Mouse (Mus musculus) intestine, embryonic 14.5 days (tissue): Measurements from ENCODE around the gene Herc1. TPM values are rescaled to one million over a fixed set of nuclear protein-coding genes. Genes with fewer than 3 reads are reported as not detected.

ENCODE experiments used
- ATAC-seq: fragments of 200-750 bp; cut with Nextera tagmentation; replicated peaks from 2 replicates; pipeline ENCODE4 v1.8.0; 2017; ENCODE audit warnings: low read depth, moderate number of reproducible peaks, moderate TSS enrichment, moderate library complexity; ENCODE audit not compliant: low FRiP score, low TSS enrichment
- DNase-seq: peaks from one replicate; pipeline ENCODE4 v3.0.0-alpha.2; 2018; ENCODE audit warnings: low spot score
- H3K27ac ChIP-seq: fragments of 300-500 bp; sonication (generic); 2 replicates; pipeline ENCODE4 v1.5.1; 2014; ENCODE audit warnings: low read depth, mild to moderate bottlenecking, control low read depth
- H3K27me3 ChIP-seq: fragments of 300-500 bp; sonication (generic); replicated peaks from 2 replicates; pipeline ENCODE4 v1.6.1; 2014; ENCODE audit warnings: low read length, control low read depth; ENCODE audit not compliant: control insufficient read depth, insufficient read depth
- H3K36me3 ChIP-seq: fragments of 300-500 bp; sonication (generic); 2 replicates; pipeline ENCODE4 v1.6.1; 2014; ENCODE audit warnings: low read length, control low read depth; ENCODE audit not compliant: control insufficient read depth, insufficient read depth
- H3K4me1 ChIP-seq: fragments of 300-500 bp; sonication (generic); replicated peaks from 2 replicates; pipeline ENCODE4 v1.6.1; 2014; ENCODE audit warnings: low read length, control low read depth, mixed read lengths; ENCODE audit not compliant: control insufficient read depth, insufficient read depth
- H3K4me2 ChIP-seq: fragments of 300-500 bp; sonication (generic); 2 replicates; pipeline ENCODE4 v1.6.1; 2014; ENCODE audit warnings: low read length
- H3K4me3 ChIP-seq: fragments of 300-500 bp; sonication (generic); 2 replicates; pipeline ENCODE4 v1.5.1; 2014; ENCODE audit warnings: low read depth, low read length, control low read depth, mixed read lengths
- H3K9ac ChIP-seq: fragments of 300-500 bp; sonication (generic); 2 replicates; pipeline ENCODE4 v1.6.1; 2014; ENCODE audit warnings: mild to moderate bottlenecking, low read length
- H3K9me3 ChIP-seq: fragments of 300-500 bp; sonication (generic); 2 replicates; pipeline ENCODE4 v1.6.1; 2016; ENCODE audit warnings: low read length, control low read depth; ENCODE audit not compliant: control insufficient read depth
- WGBS: fragments of 180-500 bp; shearing (Covaris S2); extraction: QIAGEN DNeasy Blood & Tissue Kit; methylation state at CpG from one replicate; pipeline ENCODE4 v1.1.7; 2014; 5-methylcytosine and 5-hydroxymethylcytosine counted together
- polyA plus RNA-seq: library from polyadenylated mRNA; unstranded; fragments of >200 nt; fragmentation: Nextera tagmentation; extraction: Ambion mirVana; gene quantifications from 2 replicates; pipeline ENCODE4 v1.2.1, GENCODE M21; 2014

Gene Herc1
- polyA plus RNA-seq, 1 experiment from 2014 or later, result 25.1 TPM

DNA sequence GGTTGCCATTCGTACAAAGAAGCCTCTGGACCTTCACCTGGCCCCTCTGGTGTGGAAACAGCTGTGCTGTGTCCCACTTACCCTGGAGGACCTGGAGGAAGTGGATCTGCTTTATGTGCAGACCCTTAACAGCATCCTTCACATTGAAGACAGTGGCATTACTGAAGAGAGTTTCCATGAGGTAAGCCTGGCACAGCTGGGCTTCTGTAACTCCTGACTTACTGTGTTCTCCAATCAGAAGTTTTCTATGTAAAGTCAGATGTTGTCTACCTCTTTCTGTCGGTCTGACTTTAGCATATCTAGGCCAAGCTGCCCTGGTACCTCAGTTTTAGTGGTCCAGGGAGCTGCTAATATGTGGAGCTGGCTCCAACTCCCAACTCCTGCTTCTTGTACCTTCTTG, 151.0 kb downstream of the Herc1 start:
- Histone ChIP-seq H3K27ac (no peak overlapping the region), H3K36me3 (peaks cover 82% of the 10 kb centered on the region), H3K9me3 (no peaks in the 10 kb centered on the region), H3K9ac (no peak overlapping the region), H3K4me1 (no peaks in the 10 kb centered on the region), H3K4me3 (no peak overlapping the region), H3K4me2 (no peak overlapping the region), H3K27me3 (no peaks in the 10 kb centered on the region)
- DNase-seq (no peak), ATAC-seq (no peak)
- WGBS, result 74% methylated on average over 2 of the region's 2 CpGs

DNA sequence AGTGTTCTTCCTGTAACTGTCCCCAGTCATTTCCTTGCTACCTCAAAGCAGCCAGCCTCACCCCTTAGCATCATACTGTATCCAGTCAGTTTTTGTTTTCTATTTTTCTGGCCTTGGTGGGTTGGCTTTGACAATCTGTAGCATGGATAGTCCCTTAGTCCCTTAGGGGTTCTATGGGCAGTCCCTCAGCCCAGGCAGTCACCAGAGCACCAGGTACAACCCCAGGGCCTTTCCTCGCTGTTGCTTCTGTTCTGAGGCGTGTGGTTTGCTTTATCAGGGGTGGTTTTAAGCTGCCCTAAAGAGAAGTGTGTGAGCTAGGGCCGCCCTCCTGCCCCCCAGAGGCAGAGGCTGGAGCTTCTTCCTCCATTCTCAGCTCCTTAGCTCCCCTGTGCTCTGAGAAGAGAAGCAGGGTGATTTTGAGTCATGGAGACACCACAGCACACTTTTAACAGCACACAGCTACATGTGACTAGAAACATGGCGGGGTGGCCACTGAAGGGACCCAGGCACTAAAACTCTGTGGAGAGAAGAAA, 153.7 kb downstream of the Herc1 start:
- no peaks in the 10 kb centered on the region for H3K27me3 ChIP-seq
- H3K4me2 ChIP-seq, result no peak overlapping the region
- H3K27ac ChIP-seq, result no peak overlapping the region
- no peaks in the 10 kb centered on the region for H3K9me3 ChIP-seq
- no peak overlapping the region for H3K9ac ChIP-seq
- H3K4me3 ChIP-seq, result no peak overlapping the region
- H3K36me3 ChIP-seq, result peaks cover 75% of the 10 kb centered on the region
- ATAC-seq (no peak), DNase-seq (no peak)
- no peaks in the 10 kb centered on the region for H3K4me1 ChIP-seq
- 83% methylated on average over 4 of the region's 4 CpGs for WGBS

DNA sequence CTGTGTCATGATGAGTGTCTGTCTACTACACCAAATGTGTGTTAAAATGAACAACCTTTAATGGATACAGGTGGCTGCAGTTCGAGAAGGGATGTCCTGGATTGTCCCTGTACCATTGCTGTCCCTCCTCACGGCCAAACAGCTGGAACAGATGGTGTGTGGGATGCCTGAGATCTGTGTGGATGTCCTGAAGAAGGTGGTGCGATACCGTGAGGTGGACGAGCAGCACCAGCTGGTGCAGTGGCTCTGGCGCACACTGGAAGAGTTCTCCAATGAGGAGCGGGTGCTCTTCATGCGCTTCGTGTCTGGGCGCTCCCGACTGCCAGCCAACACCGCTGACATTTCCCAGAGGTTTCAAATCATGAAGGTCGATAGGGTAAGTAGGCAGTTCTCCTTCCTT, 154.3 kb downstream of the Herc1 start:
- ATAC-seq (no peak), DNase-seq (no peak)
- no peaks in the 10 kb centered on the region for H3K27me3 ChIP-seq
- no peak overlapping the region for H3K27ac ChIP-seq
- peaks cover 78% of the 10 kb centered on the region for H3K36me3 ChIP-seq
- no peaks in the 10 kb centered on the region for H3K4me1 ChIP-seq
- no peak overlapping the region for H3K9ac ChIP-seq
- H3K4me2 ChIP-seq, result no peak overlapping the region
- H3K4me3 ChIP-seq, result no peak overlapping the region
- no peaks in the 10 kb centered on the region for H3K9me3 ChIP-seq
- WGBS, result 90% methylated on average over 13 of the region's 13 CpGs

DNA sequence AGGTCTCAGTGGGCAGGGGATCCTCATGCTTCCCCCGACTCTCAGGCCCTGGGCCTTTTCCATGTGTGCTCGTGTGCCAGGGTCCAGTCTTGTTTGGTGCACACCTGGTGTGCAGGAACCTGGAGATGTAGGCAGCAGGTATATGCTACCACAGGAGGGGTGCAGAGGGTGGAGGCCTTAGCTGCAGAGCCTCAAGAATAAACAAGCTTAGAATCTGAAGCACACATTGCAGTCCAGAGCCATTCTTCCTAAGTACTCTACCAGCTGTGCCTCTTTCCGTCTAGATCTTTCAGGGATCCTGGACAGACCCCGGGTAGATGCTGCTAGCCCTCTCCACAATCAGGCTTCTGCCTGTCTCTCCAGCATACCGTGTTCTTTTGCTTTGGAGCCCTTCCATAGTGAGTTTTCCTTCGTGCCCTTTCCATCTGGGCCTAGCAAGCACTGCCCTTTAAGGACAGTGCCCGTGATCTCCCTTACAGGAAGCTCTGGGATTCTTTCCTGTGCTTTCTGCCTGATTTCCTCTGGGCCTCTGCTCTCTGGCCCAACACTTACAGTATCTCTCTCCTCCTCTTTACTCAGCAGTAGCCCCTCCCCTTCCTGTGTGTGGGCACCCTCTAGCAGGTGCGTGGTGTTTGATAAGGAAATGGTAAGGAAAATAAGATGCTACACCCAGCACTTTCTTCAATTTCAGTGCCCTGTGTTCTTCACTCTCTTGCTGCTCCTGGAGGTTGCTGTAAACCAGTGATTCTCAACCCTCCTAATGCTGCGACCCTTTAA, 155.1 kb downstream of the Herc1 start:
- no peak for DNase-seq

DNA sequence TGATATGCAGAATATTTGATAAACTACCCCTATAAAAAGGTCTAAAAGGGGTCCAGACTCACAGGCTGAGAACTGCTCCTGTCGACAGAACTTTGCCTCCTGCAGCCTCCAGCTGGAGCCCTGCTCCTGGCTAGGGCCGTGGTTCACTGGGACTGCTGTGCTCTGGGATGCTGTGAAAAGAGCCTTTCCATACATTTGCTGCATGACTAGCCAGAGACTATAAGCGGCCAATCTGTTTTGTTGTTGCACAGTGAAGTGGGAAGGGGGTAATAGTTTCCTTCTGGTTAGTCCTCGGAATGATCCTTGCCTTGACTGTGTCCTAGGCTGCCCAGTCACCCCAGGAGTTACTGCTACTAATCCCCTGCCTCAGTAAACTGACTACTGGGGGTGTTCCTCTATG, 155.8 kb downstream of the Herc1 start:
- no peaks in the 10 kb centered on the region for H3K27me3 ChIP-seq
- 81% methylated on average over 4 of the region's 4 CpGs for WGBS
- H3K4me3 ChIP-seq, result no peak overlapping the region
- H3K9me3 ChIP-seq, result no peaks in the 10 kb centered on the region
- DNase-seq, result no peak
- no peak overlapping the region for H3K4me2 ChIP-seq
- peaks cover 7% of the 10 kb centered on the region for H3K4me1 ChIP-seq
- H3K36me3 ChIP-seq, result peaks cover 70% of the 10 kb centered on the region
- H3K9ac ChIP-seq, result no peak overlapping the region
- H3K27ac ChIP-seq, result no peak overlapping the region
- no peak for ATAC-seq

More for the DNA sequence above, 155.1 kb downstream of the Herc1 start:
- H3K27me3 ChIP-seq, result no peaks in the 10 kb centered on the region
- H3K9ac ChIP-seq, result no peak overlapping the region
- no peaks in the 10 kb centered on the region for H3K9me3 ChIP-seq
- no peak overlapping the region for H3K27ac ChIP-seq
- H3K36me3 ChIP-seq, result peaks cover 77% of the 10 kb centered on the region
- no peaks in the 10 kb centered on the region; the same call in 1 of the 2 replicates for H3K4me1 ChIP-seq
- WGBS, result 71% methylated on average over 9 of the region's 9 CpGs
- ATAC-seq, result no peak
- no peak overlapping the region for H3K4me2 ChIP-seq
- H3K4me3 ChIP-seq, result no peak overlapping the region

DNA sequence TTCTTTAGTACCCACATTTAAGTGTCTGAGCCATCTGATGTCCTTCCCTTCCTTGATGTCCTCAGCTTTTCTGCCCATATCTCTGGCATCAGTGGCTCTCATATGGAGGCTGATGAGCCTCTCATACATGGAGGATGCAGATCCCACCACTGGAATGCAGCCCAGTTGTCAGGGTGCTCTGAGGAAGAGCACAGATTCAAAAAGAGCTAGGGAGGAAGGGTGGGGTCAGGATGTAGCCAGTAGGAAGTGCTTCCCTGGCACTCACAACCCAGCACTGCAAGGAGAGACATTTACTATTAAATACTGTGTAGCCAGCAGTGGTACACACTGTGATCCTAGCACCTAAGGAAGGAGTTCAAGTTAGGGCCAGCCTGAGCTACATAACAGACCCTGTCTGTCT, 156.2 kb downstream of the Herc1 start:
- Histone ChIP-seq H3K9ac (no peak overlapping the region), H3K36me3 (peaks cover 66% of the 10 kb centered on the region), H3K4me2 (no peak overlapping the region), H3K4me3 (no peak overlapping the region), H3K27me3 (no peaks in the 10 kb centered on the region), H3K27ac (no peak overlapping the region), H3K4me1 (peaks cover 8% of the 10 kb centered on the region), H3K9me3 (no peaks in the 10 kb centered on the region)
- DNase-seq (no peak), ATAC-seq (no peak)

DNA sequence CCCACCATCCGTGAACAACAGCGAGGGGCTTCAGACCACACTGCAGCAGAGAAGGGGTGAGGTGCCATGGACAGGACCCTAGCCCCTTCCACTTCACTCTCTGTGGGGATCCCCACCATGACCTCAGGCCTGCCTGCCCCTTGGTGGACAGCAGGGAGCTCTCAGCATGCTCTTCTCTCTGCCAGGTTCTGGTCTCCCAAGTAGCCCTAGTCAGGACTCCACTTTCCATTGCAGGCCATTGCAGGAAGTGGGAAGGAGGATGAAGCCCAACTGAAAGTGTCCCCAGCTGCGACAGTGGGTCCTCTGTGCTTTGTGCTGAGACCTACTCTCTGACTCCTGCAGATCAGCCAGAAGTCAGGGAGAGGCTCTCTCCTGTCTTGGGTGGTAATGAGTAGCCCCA, 157.4 kb downstream of the Herc1 start:
- H3K4me2 ChIP-seq, result no peak overlapping the region
- H3K36me3 ChIP-seq, result peaks cover 54% of the 10 kb centered on the region

DNA sequence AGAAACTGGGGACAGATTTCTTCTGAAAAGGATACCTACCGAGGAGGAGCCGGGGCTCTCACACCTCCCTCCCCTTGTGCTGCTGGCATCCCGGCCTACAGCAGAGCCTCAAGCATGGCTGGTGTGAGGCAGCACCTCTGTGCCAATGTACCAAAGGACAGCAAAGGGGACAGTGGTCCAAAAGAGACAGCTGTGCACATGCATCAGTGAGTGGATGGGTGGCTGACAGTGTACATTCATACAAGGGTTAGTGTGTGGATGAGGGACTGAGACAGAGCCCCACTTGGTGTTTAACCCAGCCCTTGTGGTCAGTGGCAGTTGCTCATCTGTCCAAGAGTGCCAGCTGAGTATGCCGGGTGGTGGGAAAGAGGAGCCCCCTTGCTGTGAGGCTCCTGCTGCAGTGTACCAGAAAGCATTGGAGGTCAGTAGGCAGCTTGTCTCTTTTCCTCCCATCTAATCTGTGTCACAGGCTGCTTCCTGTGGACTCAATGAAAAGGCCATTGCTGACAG, 158.7 kb downstream of the Herc1 start:
- 77% methylated on average over 4 of the region's 4 CpGs for WGBS

More for the DNA sequence above, 157.4 kb downstream of the Herc1 start:
- 89% methylated on average over 3 of the region's 3 CpGs for WGBS
- H3K4me3 ChIP-seq, result no peak overlapping the region
- ATAC-seq (no peak), DNase-seq (no peak)
- H3K27me3 ChIP-seq, result no peaks in the 10 kb centered on the region
- H3K9ac ChIP-seq, result no peak overlapping the region
- H3K9me3 ChIP-seq, result no peaks in the 10 kb centered on the region
- H3K27ac ChIP-seq, result no peak overlapping the region
- peaks cover 8% of the 10 kb centered on the region for H3K4me1 ChIP-seq

More for the DNA sequence above, 158.7 kb downstream of the Herc1 start:
- H3K4me1 ChIP-seq, result peaks cover 15% of the 10 kb centered on the region
- ATAC-seq (no peak), DNase-seq (no peak)
- H3K4me3 ChIP-seq, result no peak overlapping the region
- no peak overlapping the region for H3K27ac ChIP-seq
- no peak overlapping the region for H3K4me2 ChIP-seq
- no peak overlapping the region for H3K9ac ChIP-seq
- H3K9me3 ChIP-seq, result no peaks in the 10 kb centered on the region
- no peaks in the 10 kb centered on the region for H3K27me3 ChIP-seq
- H3K36me3 ChIP-seq, result peaks cover 51% of the 10 kb centered on the region
